Mouse (Mus musculus) lung, adult 2 months (tissue): ENCODE data around the gene Ptpre. TPM values are rescaled to one million over a fixed set of nuclear protein-coding genes. Genes with fewer than 3 reads are reported as not detected.

Source experiments
- DNase-seq: peaks from one replicate; pipeline ENCODE4 v3.0.0; 2022
- H3K4me1 ChIP-seq: fragments of 200-500 bp; 2 replicates; pipeline ENCODE4 v1.6.1; 2011; ENCODE audit warnings: low read length; ENCODE audit not compliant: control insufficient read depth, insufficient read depth
- H3K4me3 ChIP-seq: fragments of 200-500 bp; replicated peaks from 2 replicates; pipeline ENCODE3; 2011; ENCODE audit warnings: low read depth, mild to moderate bottlenecking, control low read depth, low read length; ENCODE audit errors: extremely low read depth
- CTCF ChIP-seq: fragments of 200-500 bp; IDR thresholded peaks from 2 replicates; pipeline ENCODE4 v1.5.1; 2011; ENCODE audit warnings: mild to moderate bottlenecking, low read length, control low read depth; ENCODE audit not compliant: insufficient read depth
- POLR2A ChIP-seq: fragments of 200-500 bp; IDR thresholded peaks from 2 replicates; pipeline ENCODE4 v1.6.1; 2011; ENCODE audit warnings: low read depth, mild to moderate bottlenecking, control low read depth, low read length, borderline replicate concordance; ENCODE audit errors: extremely low read depth
- WGBS: fragments of 180-500 bp; shearing (Covaris S2); methylation state at CpG from one replicate; pipeline ENCODE4 v1.1.7; 2018; 5-methylcytosine and 5-hydroxymethylcytosine counted together
- polyA plus RNA-seq: library from polyadenylated mRNA; depleted of rRNA; stranded (reverse); fragments of >200 nt; gene quantifications from 2 replicates; pipeline ENCODE4 v1.2.3, GENCODE M21; 2012

The Ptpre gene
- polyA plus RNA-seq, 1 experiment = 21.4 TPM

DNA sequence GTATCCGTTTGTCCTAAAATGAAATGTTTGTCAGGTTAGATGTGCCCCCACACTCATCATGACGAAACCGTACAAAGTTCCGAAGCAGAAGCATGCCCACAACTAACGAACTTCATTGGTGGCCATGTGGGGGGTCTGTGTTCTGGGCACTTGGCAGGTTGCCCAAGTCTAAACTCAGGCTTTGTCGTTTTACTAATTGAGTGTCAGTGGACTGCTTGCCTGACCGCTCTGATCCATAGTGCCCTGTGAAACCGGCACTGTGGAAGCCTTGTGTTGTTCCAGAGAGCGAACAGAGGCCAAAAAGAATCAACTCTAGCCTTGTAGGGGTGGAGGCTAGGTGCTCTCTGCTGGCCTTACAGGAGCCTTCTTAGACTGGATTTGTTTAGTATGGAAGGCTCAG, 91.7 kb downstream of the Ptpre start:
- H3K4me3 ChIP-seq = no peak overlapping the region
- no peaks in the 10 kb centered on the region for H3K4me1 ChIP-seq
- DNase-seq = no peak
- TF ChIP-seq CTCF (no peak), POLR2A (no peak)
- WGBS = 55% methylated on average over 9 of the region's 9 CpGs

DNA sequence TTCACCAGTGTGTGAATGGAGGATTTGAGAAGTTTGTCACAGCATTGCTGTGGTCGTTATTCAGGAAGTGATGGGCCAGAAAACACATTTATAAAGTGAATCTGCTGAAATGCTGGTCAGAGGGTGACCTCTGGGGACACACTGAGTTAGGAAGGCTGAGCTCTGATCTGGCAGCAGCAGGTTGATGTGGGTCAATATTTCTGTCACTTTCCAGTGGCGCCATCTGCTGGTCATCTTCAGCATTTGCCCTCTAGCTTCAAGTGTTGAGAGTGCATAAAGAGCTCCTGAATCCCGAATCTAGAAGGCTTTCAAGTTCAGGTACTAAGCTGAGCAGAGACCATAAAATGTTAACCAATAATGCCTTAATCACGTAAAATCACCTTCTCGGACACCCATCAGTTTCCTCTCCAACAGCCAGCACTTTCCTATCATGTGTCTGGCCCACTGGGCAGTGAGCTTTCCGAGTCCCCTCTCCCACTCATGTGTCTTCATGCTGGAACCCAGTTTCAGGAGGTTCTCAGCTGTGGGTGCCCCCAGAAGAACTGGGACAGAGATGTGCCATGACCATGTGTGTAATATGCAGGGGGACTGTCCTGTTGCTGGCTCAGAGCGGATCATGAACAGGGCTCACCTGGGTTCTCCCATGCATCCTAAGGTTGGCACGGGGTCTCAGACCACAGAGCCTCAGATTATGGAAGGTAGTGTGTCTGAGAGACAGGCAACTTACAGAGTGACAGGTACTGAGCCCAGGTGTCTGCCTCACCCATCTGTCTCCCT, 94.7 kb downstream of the Ptpre start:
- Histone ChIP-seq H3K4me3 (no peak overlapping the region), H3K4me1 (no peaks in the 10 kb centered on the region)
- DNase-seq = peak; percentile 72
- TF ChIP-seq CTCF (peak; percentile 82), POLR2A (no peak)
- WGBS = 48% methylated on average over 8 of the region's 8 CpGs

- 80% methylated on average over 7 of the region's 7 CpGs for WGBS
Measured at GRCm38 (mm10) chr7:135632716-135633258, 95.5 kb downstream of the Ptpre start.

GRCm38 (mm10) chr7:135634851-135635624, 97.8 kb downstream of the Ptpre start:
- TF ChIP-seq POLR2A (no peak), CTCF (no peak)
- no peaks in the 10 kb centered on the region for H3K4me1 ChIP-seq
- H3K4me3 ChIP-seq = no peak overlapping the region
- DNase-seq = no peak
- WGBS = 74% methylated on average over 16 of the region's 16 CpGs

More at GRCm38 (mm10) chr7:135632716-135633258, 95.5 kb downstream of the Ptpre start:
- TF ChIP-seq POLR2A (no peak), CTCF (no peak)
- H3K4me1 ChIP-seq = no peaks in the 10 kb centered on the region
- H3K4me3 ChIP-seq = no peak overlapping the region
- no peak for DNase-seq

DNA sequence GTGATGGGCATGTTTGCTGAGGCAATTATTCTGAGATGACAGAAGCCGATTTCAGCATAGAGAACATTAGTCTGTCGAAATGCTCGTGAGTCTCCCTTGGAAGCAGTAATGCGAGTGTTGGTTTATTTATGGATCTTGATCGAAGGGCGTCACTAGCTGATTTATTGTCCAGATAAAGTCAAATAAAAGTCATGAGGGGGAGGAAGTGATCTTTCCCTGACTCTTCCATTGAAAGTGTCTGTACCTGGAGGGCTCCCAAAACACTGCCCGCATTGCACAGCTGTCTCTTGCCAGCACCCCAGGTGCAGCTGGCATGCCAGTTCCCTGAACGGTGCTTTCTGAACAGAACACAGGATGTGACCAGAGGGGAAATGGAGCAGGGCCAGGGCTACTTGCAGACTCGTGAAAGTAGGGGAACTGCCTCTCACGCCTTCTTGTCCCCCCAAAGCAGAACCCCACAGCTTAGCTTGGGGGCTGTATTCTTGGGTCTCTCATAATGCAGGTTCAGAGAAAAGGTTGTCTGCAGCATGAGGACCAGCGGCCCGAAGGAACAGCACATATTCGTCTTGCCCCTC, 100.2 kb downstream of the Ptpre start:
- WGBS = 47% methylated on average over 13 of the region's 13 CpGs
- DNase-seq = no peak
- no peaks in the 10 kb centered on the region for H3K4me1 ChIP-seq
- TF ChIP-seq POLR2A = no peak
- TF ChIP-seq CTCF = no peak
- H3K4me3 ChIP-seq = no peak overlapping the region

- H3K4me3 ChIP-seq = no peak overlapping the region
- TF ChIP-seq CTCF = no peak
- no peak for TF ChIP-seq POLR2A
- DNase-seq = no peak
- 56% methylated on average over 2 of the region's 2 CpGs for WGBS
- no peaks in the 10 kb centered on the region for H3K4me1 ChIP-seq
Measured at GRCm38 (mm10) chr7:135639361-135639760, 102.1 kb downstream of the Ptpre start.

GRCm38 (mm10) chr7:135641698-135642507, 104.6 kb downstream of the Ptpre start:
- H3K4me3 ChIP-seq = no peak overlapping the region
- no peak for DNase-seq
- no peaks in the 10 kb centered on the region for H3K4me1 ChIP-seq
- TF ChIP-seq POLR2A (no peak), CTCF (peak; percentile 27; the same call in 1 of the 2 replicates)
- WGBS = 61% methylated on average over 14 of the region's 14 CpGs

GRCm38 (mm10) chr7:135644452-135644851, 107.2 kb downstream of the Ptpre start:
- DNase-seq = no peak
- no peaks in the 10 kb centered on the region for H3K4me1 ChIP-seq
- no peak overlapping the region for H3K4me3 ChIP-seq
- WGBS = 61% methylated on average over 1 of the region's 1 CpGs
- no peak for TF ChIP-seq CTCF
- TF ChIP-seq POLR2A = no peak

GRCm38 (mm10) chr7:135646976-135647375, 109.7 kb downstream of the Ptpre start:
- Histone ChIP-seq H3K4me1 (no peaks in the 10 kb centered on the region), H3K4me3 (no peak overlapping the region)
- no peak for TF ChIP-seq CTCF
- no peak for TF ChIP-seq POLR2A
- DNase-seq = no peak
- 58% methylated on average over 6 of the region's 6 CpGs for WGBS

- TF ChIP-seq POLR2A = no peak
- TF ChIP-seq CTCF = no peak
- Histone ChIP-seq H3K4me3 (no peak overlapping the region), H3K4me1 (no peaks in the 10 kb centered on the region)
- WGBS = 66% methylated on average over 8 of the region's 8 CpGs
- no peak for DNase-seq
Measured at GRCm38 (mm10) chr7:135648821-135649220, 111.5 kb downstream of the Ptpre start.
